Mouse (Mus musculus) right cerebral cortex, postnatal 4 days (tissue): ENCODE results near the gene Foxp1.

ENCODE experiments used
- DNase-seq: peaks from one replicate; pipeline ENCODE4 v3.0.0-alpha.2; 2022

Foxp1 gene

DNA sequence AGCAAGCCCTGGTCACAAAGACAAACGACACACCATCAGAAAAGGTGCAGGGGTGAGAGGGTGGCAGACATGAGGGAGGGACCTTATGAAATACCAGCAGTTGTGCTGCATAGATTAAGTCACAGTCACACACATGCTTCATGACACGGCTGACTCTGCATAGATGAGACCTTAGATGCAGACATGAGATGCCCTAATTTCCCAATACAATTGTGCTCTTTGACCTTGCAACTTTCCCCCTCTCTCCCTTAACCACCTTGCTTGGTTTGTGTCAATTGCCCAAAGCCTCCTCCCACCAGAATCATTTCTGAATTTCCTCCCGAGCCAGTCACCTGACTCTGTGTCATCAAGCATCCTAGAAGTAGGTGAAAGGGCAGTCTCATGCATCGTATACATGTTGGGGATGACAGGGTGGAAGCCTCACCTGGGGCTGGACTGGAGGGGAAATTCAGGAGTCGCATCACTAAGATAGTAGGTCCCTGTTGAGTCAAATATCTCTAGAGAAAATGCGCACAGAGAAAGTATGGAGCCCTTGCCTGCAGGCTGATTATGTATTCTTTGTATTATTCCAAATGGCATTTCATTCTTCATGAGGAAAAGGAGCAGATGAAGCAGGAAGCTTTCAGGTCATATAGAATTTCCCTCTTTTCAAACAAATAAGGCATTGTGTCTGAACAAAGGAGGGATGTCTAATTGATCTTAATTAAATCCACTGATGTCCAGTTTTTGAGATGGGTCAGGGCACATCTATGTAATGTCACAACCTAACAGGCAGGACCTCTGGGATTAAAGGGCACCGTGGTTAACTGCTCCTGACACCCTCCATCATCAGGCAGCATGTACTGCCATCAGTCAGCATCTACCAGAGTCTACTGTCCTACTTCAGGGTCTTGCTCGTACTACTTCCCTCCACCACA, 486.8 kb downstream of the Foxp1 start:
- DNase-seq = no peak

DNA sequence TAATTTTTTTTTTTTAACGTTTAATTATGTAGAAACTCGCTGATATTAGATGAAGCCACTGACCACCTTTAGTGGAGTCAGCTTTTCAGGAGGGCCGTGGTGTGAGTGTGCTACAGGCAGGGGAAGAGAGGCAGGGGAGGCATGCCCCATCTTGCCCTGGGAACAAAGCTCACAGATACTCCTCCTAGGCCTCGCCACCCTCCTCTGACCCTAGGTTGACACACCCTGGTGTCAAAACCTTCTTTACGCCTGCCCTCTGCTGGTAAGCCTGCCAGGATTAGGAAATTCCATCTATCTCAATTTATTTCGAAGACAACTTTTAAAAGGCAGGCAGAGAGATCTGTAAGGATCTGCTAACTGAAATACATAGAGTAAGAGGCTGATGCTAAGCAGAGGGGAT, 489.5 kb downstream of the Foxp1 start:
- DNase-seq = no peak

DNA sequence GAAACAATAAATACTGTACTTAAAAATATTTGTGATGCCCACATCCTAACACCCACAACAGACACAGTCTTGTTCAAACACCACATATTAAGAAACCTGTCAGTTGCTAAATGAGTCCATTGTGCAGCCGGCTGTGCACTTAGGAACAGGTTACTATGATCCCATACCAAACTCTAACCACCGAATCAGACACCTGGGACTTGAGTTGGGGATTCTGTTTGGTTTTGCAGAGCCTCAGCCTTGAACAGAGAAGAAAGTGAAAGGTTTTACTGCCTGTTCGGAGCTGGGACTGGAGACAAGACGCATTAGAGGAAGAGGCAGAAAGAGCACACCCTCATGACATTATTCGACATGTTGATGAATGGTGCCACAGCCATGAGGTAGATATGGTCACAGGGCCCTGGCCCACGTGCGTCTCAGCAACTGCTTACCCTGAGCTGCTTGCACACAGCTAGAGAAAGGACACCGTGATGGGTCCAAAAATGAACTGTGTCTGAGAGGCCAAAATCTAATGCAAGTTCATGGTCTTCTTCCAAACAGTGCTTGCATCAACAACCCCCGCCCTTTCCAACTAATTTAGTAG, 491.1 kb downstream of the Foxp1 start:
- no peak for DNase-seq

DNA sequence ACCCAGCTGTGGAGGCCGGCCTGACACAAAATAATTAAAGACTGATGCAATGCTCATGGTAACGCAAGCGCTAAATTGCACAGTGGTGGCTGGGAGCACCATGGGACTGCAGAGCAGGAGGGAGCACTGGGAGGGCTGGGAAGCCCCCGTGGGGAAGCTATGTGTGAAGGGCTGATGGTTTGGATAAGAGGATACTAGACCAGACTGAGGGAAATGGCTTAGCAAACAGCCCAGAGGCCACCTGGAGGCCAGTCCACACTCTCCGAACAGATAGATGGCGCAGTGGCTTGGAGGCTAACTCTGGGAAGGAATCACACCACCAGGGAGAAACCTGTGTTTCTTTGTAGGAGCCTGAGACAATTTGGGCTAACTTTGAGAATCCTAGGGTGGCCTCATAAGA, 492.3 kb downstream of the Foxp1 start:
- no peak for DNase-seq

DNA sequence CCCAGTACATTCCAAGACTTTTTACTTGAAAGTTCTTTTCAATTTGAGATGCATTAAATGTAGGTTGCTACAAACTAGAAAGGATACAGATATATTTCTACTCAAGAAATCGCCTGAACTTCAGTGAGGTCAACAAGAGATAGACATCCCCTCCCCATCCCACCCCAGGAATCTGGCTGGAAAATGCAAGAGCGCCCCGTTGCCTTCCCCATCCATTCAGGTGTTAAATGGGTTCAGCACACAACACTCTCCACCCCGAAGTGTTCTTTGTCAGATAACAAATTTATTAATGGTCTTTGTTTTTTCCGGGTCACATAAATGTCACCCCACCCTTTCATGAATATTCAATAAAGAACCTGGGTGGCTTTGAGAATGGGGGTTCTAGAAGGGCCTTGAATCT, 493.1 kb downstream of the Foxp1 start:
- DNase-seq = no peak

DNA sequence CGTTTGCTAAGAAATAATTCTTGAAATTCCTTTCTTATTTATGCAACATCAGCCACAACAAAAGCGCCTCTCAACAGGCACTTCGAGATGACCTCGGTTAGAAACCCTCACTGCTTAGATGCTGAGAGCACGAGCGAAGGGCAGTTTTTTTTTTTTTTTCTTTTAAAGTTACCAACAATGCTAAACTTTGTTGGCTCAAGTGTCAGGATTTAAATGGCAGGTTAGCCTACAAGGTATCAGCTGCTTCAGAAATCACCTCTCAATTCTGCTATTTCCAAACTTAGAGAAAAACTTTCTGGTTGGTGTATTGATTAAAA, 493.6 kb downstream of the Foxp1 start:
- no peak for DNase-seq

DNA sequence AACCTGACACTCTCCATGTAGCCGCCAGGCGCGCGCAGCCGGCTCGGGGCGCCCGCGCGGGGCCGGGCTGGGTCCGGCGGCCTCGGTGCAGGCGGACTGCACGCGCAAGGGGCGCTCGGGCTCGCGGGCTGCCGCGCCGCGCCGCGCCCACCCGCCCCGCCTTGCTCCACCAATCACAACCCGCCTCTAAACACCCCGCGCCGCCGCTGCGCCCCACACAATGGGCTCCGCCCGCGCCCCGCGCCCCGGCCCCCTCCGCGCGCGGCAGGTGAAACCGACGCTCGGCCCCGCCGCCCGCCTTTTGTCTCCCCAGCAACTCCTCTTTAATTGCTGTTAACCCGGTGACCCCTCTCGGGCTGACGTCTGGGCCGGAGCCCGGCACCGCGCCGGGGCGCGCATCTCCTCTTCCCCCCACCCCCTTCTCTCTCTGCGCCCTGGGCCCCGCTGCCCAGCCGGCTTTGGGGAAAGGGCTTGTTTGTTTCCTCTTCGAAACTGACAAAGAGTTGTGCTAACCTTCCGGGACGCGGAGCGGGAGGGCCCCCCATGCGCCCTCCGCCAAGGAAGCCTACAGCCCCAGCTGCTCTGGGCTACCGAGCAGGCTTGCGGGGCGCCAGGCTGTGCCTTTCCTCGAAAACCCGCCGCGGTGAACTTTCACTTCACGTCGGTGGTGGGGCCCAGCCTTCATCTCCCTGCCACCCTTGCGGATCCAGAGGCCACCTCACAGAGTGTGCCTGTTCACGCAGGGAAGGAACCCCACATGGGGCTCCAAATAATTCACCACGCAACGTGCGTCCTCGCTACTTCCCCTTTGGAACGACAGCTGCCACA, 494.1 kb downstream of the Foxp1 start:
- peak; percentile 69 for DNase-seq

DNA sequence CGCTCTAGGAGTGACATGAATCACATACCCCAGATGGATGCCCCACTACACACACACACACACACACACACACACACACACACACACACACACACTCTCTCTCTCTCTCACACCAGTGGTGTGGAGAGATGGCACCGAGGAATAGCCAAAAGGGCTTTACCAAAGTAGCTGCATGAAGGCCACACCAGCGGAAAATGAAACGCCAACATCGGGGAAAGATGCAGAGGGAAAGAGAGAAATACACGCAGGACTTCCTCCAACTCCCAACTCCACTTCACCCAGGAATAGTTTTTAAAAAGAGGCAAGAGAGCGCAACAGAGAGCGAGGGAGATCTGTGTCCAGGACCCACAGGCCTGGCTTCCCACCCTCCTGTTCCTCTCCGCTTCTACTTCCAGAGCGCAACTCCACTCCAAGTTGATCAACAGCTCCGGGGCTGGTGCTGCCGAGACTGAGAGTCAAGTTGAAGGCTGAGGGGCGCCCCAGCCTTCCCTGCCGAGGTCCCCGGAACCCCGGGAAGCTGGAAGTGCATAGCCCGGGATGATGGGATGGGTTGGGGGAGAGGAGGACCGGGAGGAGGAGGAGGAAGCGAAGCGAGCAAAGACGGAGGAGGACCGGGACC, 494.9 kb downstream of the Foxp1 start:
- DNase-seq = peak; percentile 33

DNA sequence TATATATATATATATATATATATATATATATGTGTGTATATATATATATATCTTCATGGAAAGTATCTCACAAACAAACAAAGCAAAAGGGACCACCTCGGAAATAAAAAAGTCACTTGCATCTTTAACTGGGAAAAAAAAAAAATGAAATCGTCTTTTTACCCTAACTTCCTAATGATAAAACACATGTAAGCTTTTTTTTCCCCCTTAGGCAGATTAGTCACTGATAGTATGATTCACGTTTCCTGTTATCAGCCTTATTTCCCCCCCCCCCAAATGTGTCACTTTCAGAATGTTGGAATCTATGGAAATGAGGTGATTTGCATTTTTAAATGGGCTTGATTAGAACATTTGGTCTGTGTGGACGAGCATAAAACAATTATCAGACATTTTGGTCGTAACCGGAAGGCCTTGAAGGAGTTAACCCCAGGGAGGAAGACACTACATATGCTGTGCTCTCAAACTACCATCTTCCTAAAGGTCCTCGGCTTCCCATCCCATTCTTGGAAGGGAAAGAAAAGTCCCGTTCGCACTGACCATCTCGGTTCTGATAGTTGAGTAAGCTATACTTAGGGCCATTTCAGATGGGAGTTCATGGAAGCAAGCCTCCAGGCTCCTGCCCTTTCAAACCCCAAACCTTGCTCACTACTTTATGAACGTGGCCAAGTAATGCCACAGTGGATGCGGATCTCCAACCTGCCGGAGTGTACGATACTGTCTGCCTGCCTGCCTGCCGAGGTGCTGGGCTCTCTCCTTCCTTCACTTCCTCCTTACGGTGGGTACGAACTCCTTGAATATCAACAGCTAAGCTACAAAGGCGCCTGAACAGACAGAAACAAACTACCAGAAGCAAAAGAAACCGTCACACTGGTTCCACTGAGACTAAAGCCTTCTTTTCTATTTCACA, 495.6 kb downstream of the Foxp1 start:
- no peak for DNase-seq

DNA sequence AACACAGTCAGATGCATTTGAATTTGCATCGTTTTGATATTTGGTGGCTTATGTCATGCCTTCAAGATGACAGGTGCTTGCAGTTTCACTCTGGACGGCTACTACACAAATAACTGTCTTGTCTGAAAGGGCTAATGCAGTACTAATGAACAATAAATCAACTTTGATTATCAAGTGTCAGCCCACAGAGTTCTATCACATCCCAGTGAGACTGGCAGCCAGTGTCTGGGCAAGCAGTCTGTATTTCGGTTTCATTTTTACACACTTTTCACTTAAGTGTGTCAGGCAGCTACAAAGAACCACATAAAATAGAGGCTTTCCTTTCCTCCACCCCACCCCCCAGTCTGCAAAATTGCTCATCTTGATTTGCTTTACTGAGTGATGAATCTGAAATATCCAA, 496.5 kb downstream of the Foxp1 start:
- no peak for DNase-seq

DNA sequence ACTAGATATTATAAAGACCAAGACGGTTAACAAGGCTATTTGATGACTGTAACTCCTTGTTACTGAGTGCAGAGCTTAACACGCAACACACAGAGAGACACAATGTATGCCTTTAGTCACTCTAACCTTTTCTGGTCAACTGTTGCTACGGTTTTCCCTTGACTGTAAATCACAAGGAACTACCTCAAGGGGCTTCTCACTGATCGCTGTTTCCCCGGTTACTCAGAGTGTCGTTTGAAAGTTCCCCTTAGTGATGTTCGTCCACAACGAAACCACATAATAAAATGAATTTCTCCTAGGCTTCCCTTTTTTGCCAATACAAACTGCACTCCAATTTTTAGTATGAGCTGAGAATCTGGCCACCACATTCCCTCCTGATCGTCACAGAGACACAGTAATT, 497.9 kb downstream of the Foxp1 start:
- no peak for DNase-seq

DNA sequence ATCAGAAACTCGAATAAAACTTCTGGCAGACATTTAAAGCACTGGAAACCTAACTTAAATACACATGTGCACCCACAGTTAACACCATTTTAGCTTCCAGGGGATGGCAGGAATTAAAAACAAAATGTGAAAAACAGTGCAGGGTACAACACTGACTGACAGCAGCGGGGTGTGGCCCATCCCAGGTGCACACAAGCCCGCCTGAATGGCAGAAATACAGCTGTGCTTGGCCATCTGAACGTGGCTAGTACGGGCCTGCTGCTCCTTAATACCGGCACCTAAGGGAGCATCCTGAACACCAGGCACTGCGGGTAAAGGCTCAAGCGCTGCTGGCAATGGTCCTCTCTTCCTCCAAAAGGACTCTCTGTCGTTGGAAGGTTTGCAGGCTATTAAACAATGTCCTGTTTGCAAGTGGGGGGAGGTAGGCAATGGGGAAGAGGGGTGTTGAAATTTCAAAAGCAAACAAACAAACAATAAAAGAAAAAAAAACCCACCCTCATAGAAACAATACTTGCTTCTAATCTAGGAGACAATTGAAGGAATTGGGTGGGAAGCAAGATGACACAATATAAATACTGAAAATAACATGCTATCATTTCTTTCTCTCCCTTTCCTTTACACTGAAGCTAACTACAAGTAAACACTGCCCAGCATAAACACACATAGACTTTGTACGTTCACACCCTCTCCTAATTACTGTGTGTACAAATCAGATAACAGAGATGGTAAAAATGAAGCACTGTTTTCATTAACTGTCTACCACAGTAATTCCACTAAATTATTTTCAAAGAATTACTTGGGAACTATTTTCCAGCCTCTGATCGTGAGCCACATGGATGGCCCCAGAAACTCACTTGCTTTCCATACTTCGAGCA, 501.7 kb downstream of the Foxp1 start:
- DNase-seq = no peak

DNA sequence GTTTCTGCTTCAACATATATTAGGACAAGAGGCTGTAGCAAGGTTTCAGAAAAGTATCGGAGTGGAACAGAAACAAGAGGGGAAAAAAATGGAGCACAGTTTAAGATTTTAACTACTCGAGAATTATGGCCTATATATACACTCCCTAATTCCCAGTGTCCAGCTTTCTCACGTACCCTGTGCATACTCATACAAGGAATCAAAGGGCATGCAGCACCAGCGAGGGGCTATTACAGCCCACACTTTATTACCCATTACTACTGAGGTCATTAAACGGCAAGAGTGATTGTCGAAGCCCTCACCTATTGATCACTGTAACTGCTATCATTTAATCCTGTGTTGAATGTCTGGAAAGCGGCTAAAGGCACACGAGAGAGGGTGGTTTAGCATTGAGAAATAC, 502.8 kb downstream of the Foxp1 start:
- DNase-seq = no peak

DNA sequence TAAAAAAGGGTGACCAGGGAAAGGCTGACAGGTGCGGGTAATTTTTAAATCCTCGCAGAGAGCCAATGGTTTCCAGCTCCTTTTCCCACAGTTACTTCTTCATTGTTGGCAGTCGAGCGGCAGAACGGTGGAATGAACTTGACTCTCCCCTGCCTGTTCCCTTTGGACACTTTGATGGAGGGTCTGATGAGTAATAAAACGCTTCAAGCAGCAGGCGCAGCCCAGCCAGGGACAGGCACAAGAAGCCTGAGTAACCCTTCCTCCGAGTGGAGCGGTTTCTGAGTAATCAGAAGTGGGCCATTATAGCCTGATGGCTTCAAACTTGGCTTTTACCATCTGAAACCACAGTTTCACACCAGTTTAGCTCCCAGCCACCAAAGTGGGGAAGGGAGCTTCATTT, 503.3 kb downstream of the Foxp1 start:
- DNase-seq = no peak

DNA sequence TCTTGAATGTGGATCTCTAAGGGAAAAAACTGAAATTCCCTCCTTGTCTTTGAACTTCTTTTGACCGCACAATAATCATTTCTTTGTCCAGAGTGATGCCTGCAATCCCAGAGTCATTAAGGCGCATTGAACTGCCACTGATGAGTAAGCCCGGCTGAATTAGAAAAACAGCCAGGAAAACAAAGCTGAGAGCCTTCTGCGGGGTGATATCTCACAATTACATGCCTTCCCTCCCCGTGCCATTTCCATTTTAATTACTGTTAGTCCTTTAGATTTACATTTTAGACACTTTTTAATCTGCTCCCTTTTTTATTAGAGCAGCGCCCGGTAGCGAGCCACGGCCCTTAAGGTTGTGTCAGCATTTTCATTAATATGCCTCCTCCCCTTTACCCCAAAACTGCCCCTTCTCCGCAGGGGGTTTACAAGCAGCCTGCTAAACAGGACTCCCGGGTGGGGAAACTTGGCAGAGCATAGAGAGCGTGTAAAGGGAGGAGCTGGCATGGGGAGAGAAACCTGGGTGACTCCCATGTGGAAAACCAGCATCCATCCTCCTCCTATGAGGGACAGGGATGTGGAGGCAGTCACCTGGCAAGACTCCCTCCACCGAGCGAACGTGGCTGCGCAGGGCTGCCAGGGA, 508.5 kb downstream of the Foxp1 start:
- DNase-seq = no peak

DNA sequence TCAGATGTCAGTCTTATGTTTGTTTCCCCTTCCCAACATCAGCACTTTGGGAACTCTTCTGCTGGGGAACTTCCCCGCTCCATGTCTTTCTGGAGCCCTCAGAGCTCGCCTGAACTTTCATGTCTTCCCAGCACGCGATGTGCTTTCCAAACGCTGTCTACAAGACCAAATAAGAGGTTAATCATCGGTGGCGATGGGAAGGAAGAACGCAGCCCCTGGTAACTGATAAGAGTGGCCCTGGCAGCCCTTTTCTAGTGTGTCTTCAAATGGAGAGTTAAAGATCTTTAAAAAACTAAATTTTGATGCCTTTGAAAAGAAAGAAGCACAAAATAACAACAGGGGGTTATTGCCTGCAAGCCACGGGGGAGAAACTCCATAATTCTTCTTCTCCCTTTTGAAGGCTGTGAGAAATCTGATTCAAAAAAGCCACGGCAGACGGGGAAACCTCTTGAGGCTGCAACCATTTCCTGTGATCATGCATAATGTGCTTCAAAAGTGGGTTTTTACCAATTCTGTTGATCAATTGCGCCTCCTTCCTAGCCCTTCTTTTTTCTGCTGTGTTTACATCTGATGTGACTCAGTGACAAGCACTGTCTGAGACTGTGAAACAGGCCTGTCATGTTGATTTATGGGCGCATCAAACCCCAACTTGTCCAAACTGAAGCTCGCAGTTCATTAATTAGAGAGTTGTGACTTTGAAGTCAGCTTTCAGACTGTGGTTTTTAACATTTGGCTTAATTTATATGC, 509.2 kb downstream of the Foxp1 start:
- DNase-seq = no peak

DNA sequence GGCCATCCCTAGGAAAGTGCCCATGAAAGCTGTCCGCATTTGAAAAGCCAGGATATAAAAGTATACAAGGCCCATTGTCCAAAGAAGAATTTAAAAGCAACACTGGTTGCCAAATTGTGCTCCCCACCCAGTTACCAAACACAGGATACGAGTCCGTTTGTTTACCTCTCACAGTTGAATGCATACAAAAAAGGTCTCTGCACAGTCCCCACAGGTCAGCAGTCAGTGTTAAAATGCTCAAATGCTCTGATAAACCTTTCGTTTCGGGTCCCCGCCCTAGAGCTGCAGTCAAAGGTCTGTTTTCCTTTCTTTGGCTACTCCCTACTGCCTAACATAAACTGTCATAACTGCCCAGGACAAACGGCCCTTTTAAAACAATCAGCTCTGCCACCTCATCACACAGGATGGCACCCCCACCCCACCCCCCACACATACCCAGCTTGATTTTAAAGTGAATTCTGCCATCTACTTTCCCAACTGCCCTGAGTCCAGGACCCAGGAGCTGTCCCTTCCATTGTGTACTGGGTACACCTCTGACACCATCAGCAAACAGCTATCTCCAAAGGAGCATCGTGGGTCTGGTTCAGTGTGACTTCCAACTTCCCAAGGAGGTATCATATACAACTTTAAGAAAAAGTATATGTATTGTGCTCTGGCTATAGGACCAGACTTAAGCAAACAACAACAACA, 510.5 kb downstream of the Foxp1 start:
- no peak for DNase-seq

DNA sequence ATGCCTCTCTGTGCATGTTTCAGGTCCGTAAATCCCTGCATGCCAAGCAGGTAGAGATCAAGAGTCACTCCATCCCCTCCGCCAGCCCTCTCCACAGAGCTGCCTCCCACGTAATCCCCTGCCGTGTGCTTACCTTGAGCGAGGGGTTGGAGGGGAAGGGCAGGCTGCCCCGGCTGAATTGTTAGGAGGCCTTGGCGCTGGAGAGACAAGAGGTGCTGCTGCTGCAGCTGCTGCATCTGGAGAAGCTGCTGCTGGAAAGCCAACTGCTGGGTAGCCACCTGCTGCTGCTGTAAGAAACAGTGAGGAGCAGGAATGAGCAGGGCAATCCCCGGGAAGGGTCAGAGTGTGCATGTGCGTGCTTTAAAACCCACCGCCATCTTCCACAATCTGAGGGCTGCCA, 512.8 kb downstream of the Foxp1 start:
- DNase-seq = no peak

DNA sequence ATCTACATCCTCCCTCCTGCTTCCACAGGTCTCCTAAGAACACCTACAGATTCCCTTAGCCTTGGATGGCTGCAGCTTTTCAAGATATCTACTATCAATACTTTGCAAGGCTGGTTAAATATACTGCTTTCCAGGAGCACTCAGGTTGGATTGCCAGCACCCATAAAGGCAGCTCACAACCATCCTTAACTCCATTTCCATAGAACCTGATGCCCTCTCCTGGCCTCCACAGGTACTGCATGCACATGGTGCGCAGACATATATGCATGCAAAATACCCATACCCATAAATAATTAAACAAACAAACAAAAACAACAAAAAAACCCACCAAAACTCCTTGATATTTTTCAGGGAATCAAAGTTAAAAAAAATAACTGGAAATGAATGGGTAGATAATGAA, 514.0 kb downstream of the Foxp1 start:
- no peak for DNase-seq
